Mouse (Mus musculus) CH12.LX (cell line): ENCODE results near the gene Slc10a2. TPM values are rescaled to one million over a fixed set of nuclear protein-coding genes. Genes with fewer than 3 reads are reported as not detected.

Source experiments
- DNase-seq: peaks from one replicate; pipeline ENCODE4 v3.0.0-alpha.2; 2013; ENCODE audit errors: extremely low read depth
- H3K27ac ChIP-seq: 2 replicates; pipeline ENCODE4 v1.5.1; 2012; ENCODE audit warnings: low read depth, mild to moderate bottlenecking, control low read depth, moderate library complexity; ENCODE audit not compliant: insufficient read depth
- H3K27me3 ChIP-seq: replicated peaks from 2 replicates; pipeline ENCODE3; 2012; ENCODE audit warnings: inconsistent platforms
- H3K36me3 ChIP-seq, 2 experiments: replicated peaks in 1 of 2; 2 replicates each; pipeline versions ENCODE3 to v1.6.1; 2012; ENCODE audit warnings: inconsistent platforms in 1 of 2, low read length in 1 of 2, mild to moderate bottlenecking in 1 of 2, mixed read lengths in 1 of 2, moderate library complexity in 1 of 2; ENCODE audit not compliant: control insufficient read depth in 1 of 2, insufficient read depth in 1 of 2
- H3K4me1 ChIP-seq, 2 experiments: 2 replicates each; pipeline ENCODE4 v1.6.1; 2012; ENCODE audit warnings: inconsistent platforms in 1 of 2, moderate library complexity in 1 of 2; ENCODE audit not compliant: insufficient read depth in 2 of 2, control insufficient read depth in 1 of 2
- H3K4me2 ChIP-seq: 2 replicates; pipeline ENCODE4 v1.6.1; 2012; ENCODE audit warnings: low read depth, mild to moderate bottlenecking, control low read depth; ENCODE audit not compliant: poor library complexity, insufficient read depth, severe bottlenecking
- H3K4me3 ChIP-seq, 3 experiments: fragments of 150-350 bp in 1 of 3; sonication (generic) in 1 of 3; replicated peaks in 1 of 3; 2 replicates each; pipeline versions ENCODE3 to v1.5.1; 2011 to 2012; ENCODE audit warnings: low read depth in 2 of 3, low read length in 2 of 3, mild to moderate bottlenecking in 2 of 3, moderate library complexity in 2 of 3, control low read depth in 1 of 3, improper control_type of control experiment in 1 of 3, inconsistent platforms in 1 of 3, mixed read lengths in 1 of 3; ENCODE audit not compliant: poor library complexity in 1 of 3
- H3K79me2 ChIP-seq: replicated peaks from 2 replicates; pipeline ENCODE4 v1.6.1; 2012; ENCODE audit warnings: mild to moderate bottlenecking, moderate library complexity; ENCODE audit not compliant: control insufficient read depth, poor library complexity, insufficient read depth, severe bottlenecking; ENCODE audit errors: extremely low read depth
- H3K9ac ChIP-seq: 2 replicates; pipeline ENCODE4 v1.6.1; 2012; ENCODE audit warnings: low read depth, mild to moderate bottlenecking, control low read depth, moderate library complexity; ENCODE audit not compliant: insufficient read depth
- H3K9me3 ChIP-seq: replicated peaks from 2 replicates; pipeline ENCODE3; 2012; ENCODE audit warnings: low read length, inconsistent platforms, mixed read lengths
- BHLHE40 ChIP-seq: IDR thresholded peaks from 2 replicates; pipeline ENCODE4 v1.6.1; 2011; ENCODE audit warnings: mild to moderate bottlenecking, low read depth, low read length, improper control_type of control experiment
- CHD1 ChIP-seq: IDR thresholded peaks from 2 replicates; pipeline ENCODE4 v1.6.1; 2012; ENCODE audit warnings: low read depth, low read length, improper control_type of control experiment, inconsistent platforms
- CHD2 ChIP-seq: IDR thresholded peaks from 2 replicates; pipeline ENCODE4 v1.6.1; 2011; ENCODE audit warnings: low read length, improper control_type of control experiment
- CTCF ChIP-seq, 2 experiments: IDR thresholded peaks in 1 of 2; conservative IDR thresholded peaks in 1 of 2; 2 replicates each; pipeline ENCODE4 v1.5.1; 2011 to 2012; ENCODE audit warnings: low read depth in 2 of 2, low read length in 2 of 2, improper control_type of control experiment in 1 of 2, inconsistent platforms in 1 of 2, mild to moderate bottlenecking in 1 of 2, moderate library complexity in 1 of 2
- ELF1 ChIP-seq: IDR thresholded peaks from 2 replicates; pipeline ENCODE4 v1.6.1; 2014; ENCODE audit warnings: low read depth, mild to moderate bottlenecking, inconsistent platforms, low read length, improper control_type of control experiment
- EP300 ChIP-seq: IDR thresholded peaks from 2 replicates; pipeline ENCODE4 v1.6.1; 2011; ENCODE audit warnings: low read length, improper control_type of control experiment
- ETS1 ChIP-seq: conservative IDR thresholded peaks from 2 replicates; pipeline ENCODE4 v1.6.1; 2012; ENCODE audit warnings: low read depth, mild to moderate bottlenecking, inconsistent platforms, low read length, improper control_type of control experiment, moderate library complexity
- GABPA ChIP-seq: IDR thresholded peaks from 2 replicates; pipeline ENCODE4 v1.6.1; 2012; ENCODE audit warnings: low read depth, low read length, improper control_type of control experiment, inconsistent platforms; ENCODE audit not compliant: insufficient replicate concordance
- HCFC1 ChIP-seq: IDR thresholded peaks from 2 replicates; pipeline ENCODE4 v1.6.1; 2012; ENCODE audit warnings: low read depth, mild to moderate bottlenecking, inconsistent platforms, low read length, improper control_type of control experiment
- IRF4 ChIP-seq: IDR thresholded peaks from 2 replicates; pipeline ENCODE4 v1.6.1; 2014; ENCODE audit warnings: low read depth, mild to moderate bottlenecking, inconsistent platforms, low read length, improper control_type of control experiment
- JUND ChIP-seq: conservative IDR thresholded peaks from 2 replicates; pipeline ENCODE4 v1.6.1; 2011; ENCODE audit warnings: low read depth, low read length, improper control_type of control experiment
- MAX ChIP-seq: IDR thresholded peaks from 2 replicates; pipeline ENCODE4 v1.6.1; 2011; ENCODE audit warnings: low read length, improper control_type of control experiment
- MXI1 ChIP-seq: IDR thresholded peaks from 2 replicates; pipeline ENCODE4 v1.6.1; 2011; ENCODE audit warnings: mild to moderate bottlenecking, low read depth, low read length, improper control_type of control experiment
- MYC ChIP-seq: IDR thresholded peaks from 2 replicates; pipeline ENCODE4 v1.6.1; 2011; ENCODE audit warnings: low read depth, mild to moderate bottlenecking, improper control_type of control experiment, low read length
- NELFE ChIP-seq: IDR thresholded peaks from 2 replicates; pipeline ENCODE4 v1.6.1; 2011; ENCODE audit warnings: low read depth, low read length, improper control_type of control experiment
- NRF1 ChIP-seq: IDR thresholded peaks from 2 replicates; pipeline ENCODE4 v1.6.1; 2014; ENCODE audit warnings: low read depth, mild to moderate bottlenecking, inconsistent platforms, low read length, improper control_type of control experiment, moderate library complexity
- PAX5 ChIP-seq: IDR thresholded peaks from 2 replicates; pipeline ENCODE4 v1.6.1; 2012; ENCODE audit warnings: low read length, inconsistent platforms, mixed read lengths
- POLR2A ChIP-seq: IDR thresholded peaks from 2 replicates; pipeline ENCODE4 v1.6.1; 2011; ENCODE audit warnings: low read depth, mild to moderate bottlenecking, improper control_type of control experiment, low read length
- POLR2AphosphoS2 ChIP-seq: IDR thresholded peaks from 2 replicates; pipeline ENCODE4 v1.6.1; 2011; ENCODE audit warnings: low read depth, low read length, improper control_type of control experiment
- RAD21 ChIP-seq: IDR thresholded peaks from 2 replicates; pipeline ENCODE4 v1.6.1; 2011; ENCODE audit warnings: low read depth, mild to moderate bottlenecking, low read length, improper control_type of control experiment, moderate library complexity
- RCOR1 ChIP-seq: conservative IDR thresholded peaks from 2 replicates; pipeline ENCODE4 v1.6.1; 2012; ENCODE audit warnings: low read depth, mild to moderate bottlenecking, inconsistent platforms, low read length, improper control_type of control experiment
- SIN3A ChIP-seq: IDR thresholded peaks from 2 replicates; pipeline ENCODE4 v1.6.1; 2012; ENCODE audit warnings: low read length, improper control_type of control experiment, inconsistent platforms
- SMC3 ChIP-seq: IDR thresholded peaks from 2 replicates; pipeline ENCODE4 v1.6.1; 2011; ENCODE audit warnings: low read depth, low read length, improper control_type of control experiment
- TBP ChIP-seq: conservative IDR thresholded peaks from 2 replicates; pipeline ENCODE4 v1.6.1; 2011; ENCODE audit warnings: low read depth, low read length, improper control_type of control experiment
- TCF12 ChIP-seq: IDR thresholded peaks from 2 replicates; pipeline ENCODE4 v1.6.1; 2014; ENCODE audit warnings: low read depth, mild to moderate bottlenecking, inconsistent platforms, low read length, improper control_type of control experiment
- UBTF ChIP-seq: IDR thresholded peaks from 2 replicates; pipeline ENCODE4 v1.6.1; 2012; ENCODE audit warnings: low read depth, mild to moderate bottlenecking, inconsistent platforms, low read length, improper control_type of control experiment, moderate library complexity
- USF1 ChIP-seq: IDR thresholded peaks from 2 replicates; pipeline ENCODE4 v1.6.1; 2014; ENCODE audit warnings: low read depth, mild to moderate bottlenecking, inconsistent platforms, low read length, improper control_type of control experiment
- USF2 ChIP-seq: conservative IDR thresholded peaks from 2 replicates; pipeline ENCODE4 v1.6.1; 2011; ENCODE audit warnings: low read depth, low read length, improper control_type of control experiment
- ZKSCAN1 ChIP-seq: IDR thresholded peaks from 2 replicates; pipeline ENCODE4 v1.6.1; 2012; ENCODE audit warnings: low read depth, inconsistent platforms, low read length, improper control_type of control experiment, borderline replicate concordance
- ZNF384 ChIP-seq: IDR thresholded peaks from 2 replicates; pipeline ENCODE4 v1.6.1; 2012; ENCODE audit warnings: low read depth, low read length, improper control_type of control experiment, inconsistent platforms
- dilution Hi-C: fragments of 300-500 bp; cut with MboI; formaldehyde crosslinking; loops from 2 replicates; pipeline ENCODE4 v1.14.3; 2020; ENCODE audit warnings: low sequenced_read_pairs; ENCODE audit not compliant: extremely low pct_unique_long_range_greater_than_20kb, extremely low pct_ligation_motif_present
- in situ Hi-C: fragments of 300-500 bp; cut with MboI; formaldehyde crosslinking; loops from 3 replicates; pipeline ENCODE4 v1.14.3; 2019; ENCODE audit warnings: low sequenced_read_pairs, low pct_ligation_motif_present, low pct_unique_long_range_greater_than_20kb, mixed read lengths
- polyA plus RNA-seq: library from polyadenylated mRNA; unstranded; fragments of >175 nt; gene quantifications from 2 replicates; pipeline ENCODE4 v1.2.1, GENCODE M21; 2012; ENCODE audit warnings: low read depth; ENCODE audit not compliant: insufficient read length
- total RNA-seq, 2 experiments: library from RNA; depleted of rRNA; stranded (reverse); fragments of 300-350 nt in 1 of 2; fragments of >200 nt in 1 of 2; gene quantifications; 2 replicates each; pipeline ENCODE4 v1.2.3; 2012 to 2014

Slc10a2 gene
- total and polyA plus RNA-seq, 3 experiments, result not detected

DNA sequence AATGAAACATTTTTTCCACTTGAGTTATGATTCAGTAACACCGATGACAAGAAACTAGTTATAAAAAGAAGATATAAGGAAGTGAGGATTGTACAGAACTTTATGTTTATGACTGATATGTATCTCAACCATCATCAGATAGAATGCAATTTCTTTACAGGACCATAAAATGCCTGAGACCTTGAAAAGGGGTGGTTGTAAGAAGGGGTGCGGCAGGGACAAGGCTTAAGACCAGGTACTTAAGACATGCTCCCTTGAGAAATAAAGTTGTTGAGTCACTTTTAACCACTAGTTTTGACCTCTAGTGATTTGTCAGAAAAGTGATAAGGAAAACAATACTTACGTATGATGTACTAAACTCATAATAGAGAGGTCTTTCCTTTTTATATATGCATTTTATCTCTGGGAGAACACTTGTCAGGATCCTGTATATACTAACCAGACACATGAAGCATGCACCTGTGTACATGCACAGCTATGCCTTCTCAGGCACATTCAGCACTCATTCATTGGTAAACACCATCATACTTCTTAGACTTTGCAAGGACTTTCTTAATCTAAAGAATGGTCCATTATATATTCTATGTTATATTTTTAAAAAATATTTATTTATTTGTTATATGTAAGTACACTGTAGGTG, 31.4 kb downstream of the Slc10a2 start:
- DNase-seq, result no peak
- dilution Hi-C loops (no loop called here), in situ Hi-C loops (no loop called here)
- Histone ChIP-seq H3K27me3 (peaks cover 7% of the 10 kb centered on the region), H3K9ac (no peak overlapping the region), H3K36me3 (no peaks in the 10 kb centered on the region), H3K4me1 (no peaks in the 10 kb centered on the region), H3K9me3 (no peaks in the 10 kb centered on the region), H3K4me3 (no peak overlapping the region), H3K79me2 (no peaks in the 10 kb centered on the region; the same call in 1 of the 2 replicates), H3K4me2 (no peak overlapping the region), H3K27ac (no peak overlapping the region)
- TF ChIP-seq TBP (no peak), POLR2AphosphoS2 (no peak), MAX (no peak), TCF12 (no peak), UBTF (no peak), CHD2 (no peak), POLR2A (no peak), BHLHE40 (no peak), ETS1 (no peak), RAD21 (no peak), PAX5 (no peak), CHD1 (no peak), EP300 (no peak), USF2 (no peak), MYC (no peak), ZNF384 (no peak), JUND (no peak), CTCF (conservative IDR thresholded peaks at IDR 0.05 in 1 of 2, IDR thresholded peaks at IDR 0.05 in 1 of 2; ENCODE audit: low read depth in 2 of 2, low read length in 2 of 2) (no peak), SMC3 (no peak)

DNA sequence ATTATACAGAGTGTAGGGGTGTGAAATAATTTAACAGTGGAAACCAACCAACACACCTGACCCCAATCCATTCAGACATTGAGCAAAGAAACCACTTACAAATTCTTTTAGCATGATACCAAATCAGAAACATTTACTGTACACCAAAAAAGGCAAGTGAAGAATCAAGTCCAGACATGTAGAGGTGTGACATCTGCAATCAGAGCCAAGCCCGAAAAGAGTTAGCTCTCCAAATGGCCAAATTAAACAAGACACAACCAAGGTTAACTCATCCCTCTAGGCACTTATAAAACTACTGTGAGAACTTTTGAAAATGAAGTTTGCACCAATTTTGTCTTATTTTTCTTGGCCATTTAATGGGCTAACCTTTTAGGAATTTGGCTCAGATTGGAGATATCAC, 46.3 kb downstream of the Slc10a2 start:
- H3K9me3 ChIP-seq, result no peaks in the 10 kb centered on the region
- no peak overlapping the region for H3K4me3 ChIP-seq
- no peaks in the 10 kb centered on the region for H3K36me3 ChIP-seq
- TF ChIP-seq MXI1 (no peak), ELF1 (no peak), GABPA (no peak), SIN3A (no peak), ZKSCAN1 (no peak), IRF4 (no peak), NELFE (no peak), HCFC1 (no peak), NRF1 (no peak), USF1 (no peak), MYC (no peak), JUND (no peak), TBP (no peak), RCOR1 (no peak)
- TF ChIP-seq, all 38 proteins: peak for 0
- H3K9ac ChIP-seq, result no peak overlapping the region
- peaks cover 2% of the 10 kb centered on the region for H3K27me3 ChIP-seq
- DNase-seq, result no peak
- in situ Hi-C loops, result no loop called here
- H3K79me2 ChIP-seq, result no peaks in the 10 kb centered on the region
- no peaks in the 10 kb centered on the region for H3K4me1 ChIP-seq
- dilution Hi-C loops, result no loop called here
- H3K4me2 ChIP-seq, result no peak overlapping the region
- no peak overlapping the region for H3K27ac ChIP-seq
